Mouse (Mus musculus) lung, adult 2 months (tissue): ENCODE measurements around the gene Itgae.

Experiments
- CTCF ChIP-seq: fragments of 200-500 bp; IDR thresholded peaks from 2 replicates; pipeline ENCODE4 v1.5.1; 2011; ENCODE audit warnings: mild to moderate bottlenecking, low read length, control low read depth; ENCODE audit not compliant: insufficient read depth
- POLR2A ChIP-seq: fragments of 200-500 bp; IDR thresholded peaks from 2 replicates; pipeline ENCODE4 v1.6.1; 2011; ENCODE audit warnings: low read depth, mild to moderate bottlenecking, control low read depth, low read length, borderline replicate concordance; ENCODE audit errors: extremely low read depth

DNA sequence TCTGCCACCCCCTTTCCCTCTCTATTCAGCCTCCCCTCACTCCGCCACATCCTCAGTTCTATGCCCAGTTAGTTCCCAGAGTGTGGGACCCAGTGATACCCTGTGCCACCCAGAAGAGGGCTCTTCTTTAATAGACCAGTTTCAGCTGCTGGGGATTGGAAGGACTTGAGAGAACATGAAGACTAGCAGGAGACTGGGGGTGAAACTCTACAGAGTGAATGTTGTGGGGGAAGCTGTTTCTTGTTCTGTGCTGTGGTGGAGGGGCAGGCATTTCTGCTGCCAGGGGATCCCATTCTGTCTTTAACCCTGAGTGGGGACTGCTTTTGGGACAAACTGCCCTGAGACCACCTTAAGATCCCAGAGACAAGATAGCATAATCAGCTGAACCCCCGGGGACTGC, 443 bp downstream of the Itgae start:
- TF ChIP-seq CTCF = no peak
- no peak for TF ChIP-seq POLR2A
